Mouse (Mus musculus): Measurements from ENCODE around the gene Gm4894. TPM values are rescaled to one million over a fixed set of nuclear protein-coding genes. Genes with fewer than 3 reads are reported as not detected.

The Gm4894 gene
- polyA plus RNA-seq (2012; rRNA removed) = not detected in 2 replicates

DNA sequence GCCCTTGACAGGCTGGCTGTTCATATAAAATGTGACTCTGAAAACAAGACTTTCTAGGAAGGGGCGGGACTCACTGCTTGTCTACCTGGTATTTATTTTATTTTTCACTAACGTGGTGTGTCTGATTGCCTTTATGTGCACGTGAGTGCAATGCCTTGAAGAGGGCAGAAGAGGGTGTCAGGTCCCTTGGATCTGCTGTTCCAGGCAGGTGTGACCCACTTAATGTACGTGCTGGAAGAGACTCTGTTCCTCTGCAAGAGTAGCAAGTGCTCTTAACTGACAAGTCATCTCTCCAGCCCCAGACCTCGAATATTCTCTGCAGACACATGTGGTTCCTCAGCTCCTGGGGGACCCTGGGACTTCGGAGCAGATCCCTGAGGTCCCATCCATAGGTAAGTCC, at the start of gene Gm4894:
Gene Gm4894 (plus strand): TSS at position 301 of the 400 bp plus-strand sequence.
- Histone ChIP-seq H3K4me1 (ENCODE audit: control insufficient read depth, insufficient read depth, insufficient read length, low read length) (no peaks in the 10 kb centered on the region), H3K27ac (ENCODE audit: insufficient read depth, low read depth, low read length) (no peak within 1 kb of the TSS), H3K27me3 (ENCODE audit: control insufficient read depth, insufficient read depth, low read length) (no peaks in the 10 kb centered on the region), H3K4me3 (ENCODE audit: low read depth, low read length) (no peak within 1 kb of the TSS), H3K36me3 (ENCODE audit: control insufficient read depth, insufficient read depth, low read length) (no peaks in the 10 kb centered on the region)
- TF ChIP-seq CTCF (IDR thresholded peaks at IDR 0.05; ENCODE audit: extremely low read depth, insufficient read length, insufficient replicate concordance, low read depth, low read length) (no peak), POLR2A (IDR thresholded peaks at IDR 0.05; ENCODE audit: low read depth, low read length) (no peak)
- WGBS = 63% methylated on average over 6 of the region's 6 CpGs

DNA sequence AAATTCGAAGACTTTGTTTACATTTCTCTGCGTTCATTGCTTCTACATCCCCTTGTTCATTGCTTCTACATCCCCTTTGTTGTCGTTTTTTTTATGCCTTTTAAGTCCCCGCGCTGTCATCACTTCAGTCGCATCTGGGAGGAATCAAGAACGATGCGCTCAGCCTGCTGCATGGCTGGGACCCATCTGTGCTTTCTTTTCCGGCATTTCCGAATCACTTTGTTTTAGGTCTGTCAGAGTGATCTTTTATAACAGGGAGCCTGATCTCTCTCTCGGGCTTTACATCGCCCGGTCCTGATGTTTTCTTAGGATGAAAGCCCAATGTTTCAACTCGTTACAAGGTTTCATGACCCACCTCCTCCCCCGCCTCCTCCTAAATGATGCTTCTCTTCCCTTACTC, 44.0 kb upstream of the Gm4894 start:
- no peaks in the 10 kb centered on the region for H3K36me3 ChIP-seq (ENCODE audit: control insufficient read depth, insufficient read depth, low read length)
- TF ChIP-seq CTCF (IDR thresholded peaks at IDR 0.05; ENCODE audit: extremely low read depth, insufficient read length, insufficient replicate concordance, low read depth, low read length) = no peak
- TF ChIP-seq POLR2A (IDR thresholded peaks at IDR 0.05; ENCODE audit: low read depth, low read length) = no peak
- 51% methylated on average over 15 of the region's 15 CpGs for whole genome bisulfite sequencing

GRCm38 (mm10) chr9:49211493-49211892, 38.8 kb upstream of the Gm4894 start:
- 51% methylated on average over 1 of the region's 1 CpGs for WGBS
- Histone ChIP-seq H3K36me3 (ENCODE audit: control insufficient read depth, insufficient read depth, low read length) (no peaks in the 10 kb centered on the region), H3K27ac (ENCODE audit: insufficient read depth, low read depth, low read length) (no peak overlapping the region), H3K4me3 (ENCODE audit: low read depth, low read length) (no peak overlapping the region), H3K27me3 (ENCODE audit: control insufficient read depth, insufficient read depth, low read length) (no peaks in the 10 kb centered on the region), H3K4me1 (ENCODE audit: control insufficient read depth, insufficient read depth, insufficient read length, low read length) (no peaks in the 10 kb centered on the region)
- TF ChIP-seq CTCF (IDR thresholded peaks at IDR 0.05; ENCODE audit: extremely low read depth, insufficient read length, insufficient replicate concordance, low read depth, low read length) = no peak
- TF ChIP-seq POLR2A (IDR thresholded peaks at IDR 0.05; ENCODE audit: low read depth, low read length) = no peak

More for the DNA sequence above, 44.0 kb upstream of the Gm4894 start:
- Histone ChIP-seq H3K4me3 (ENCODE audit: low read depth, low read length) (no peak overlapping the region), H3K27ac (ENCODE audit: insufficient read depth, low read depth, low read length) (no peak overlapping the region), H3K4me1 (ENCODE audit: control insufficient read depth, insufficient read depth, insufficient read length, low read length) (no peaks in the 10 kb centered on the region), H3K27me3 (ENCODE audit: control insufficient read depth, insufficient read depth, low read length) (no peaks in the 10 kb centered on the region)

- TF ChIP-seq POLR2A (IDR thresholded peaks at IDR 0.05; ENCODE audit: low read depth, low read length) = no peak
- TF ChIP-seq CTCF (IDR thresholded peaks at IDR 0.05; ENCODE audit: extremely low read depth, insufficient read length, insufficient replicate concordance, low read depth, low read length) = no peak
- H3K36me3 ChIP-seq (ENCODE audit: control insufficient read depth, insufficient read depth, low read length) = no peaks in the 10 kb centered on the region
- H3K27ac ChIP-seq (ENCODE audit: insufficient read depth, low read depth, low read length) = no peak overlapping the region
- 29% methylated on average over 2 of the region's 2 CpGs for WGBS
- no peaks in the 10 kb centered on the region for H3K27me3 ChIP-seq (ENCODE audit: control insufficient read depth, insufficient read depth, low read length)
- no peaks in the 10 kb centered on the region for H3K4me1 ChIP-seq (ENCODE audit: control insufficient read depth, insufficient read depth, insufficient read length, low read length)
- H3K4me3 ChIP-seq (ENCODE audit: low read depth, low read length) = no peak overlapping the region
Observed at GRCm38 (mm10) chr9:49214734-49215133, 35.6 kb upstream of the Gm4894 start.

DNA sequence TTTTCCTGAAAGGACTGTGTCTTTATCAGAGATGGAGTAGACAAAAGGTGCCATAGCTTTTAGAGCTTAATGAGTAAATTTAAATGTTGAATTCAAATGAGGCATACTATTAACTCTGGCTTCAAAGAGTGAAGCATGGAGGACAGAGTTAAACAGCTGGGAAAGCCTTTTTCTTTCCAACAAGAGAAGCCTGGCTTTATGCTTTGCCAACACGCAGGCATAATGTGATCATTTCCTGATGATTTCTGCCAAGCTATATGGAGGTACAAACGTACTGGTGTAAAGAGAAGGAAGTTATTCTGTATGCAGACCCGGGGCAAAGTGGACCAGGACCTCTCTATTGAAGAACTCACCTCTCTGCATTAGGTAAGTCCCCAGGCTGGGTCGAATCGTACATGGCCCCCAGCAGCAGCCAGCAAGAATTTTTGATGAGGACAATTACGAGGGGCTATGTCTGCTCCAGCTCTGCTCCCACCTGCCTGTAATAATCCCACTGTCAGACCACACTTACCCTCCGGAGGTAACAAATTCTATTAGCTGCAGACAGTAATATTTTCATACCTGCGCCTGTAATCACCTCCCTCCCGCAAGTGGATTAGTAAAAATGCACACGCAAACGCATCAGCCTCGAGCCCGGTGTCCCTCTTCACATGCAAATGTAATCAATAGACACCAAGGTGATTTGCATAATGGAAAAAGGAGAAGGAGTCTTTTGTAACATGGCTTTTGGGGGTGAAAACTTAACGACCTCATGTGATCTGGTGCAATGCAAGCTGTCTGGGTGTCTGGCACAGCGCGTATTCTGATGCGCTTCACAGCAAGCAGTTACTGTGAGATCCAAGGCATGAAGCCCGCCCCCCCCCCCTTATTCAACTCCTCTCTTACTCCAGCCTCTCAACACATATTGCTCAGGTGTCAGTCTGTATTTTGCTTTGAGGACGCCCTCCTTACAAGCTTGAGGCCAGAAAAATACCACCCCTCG, 32.4 kb upstream of the Gm4894 start:
- no peaks in the 10 kb centered on the region for H3K36me3 ChIP-seq (ENCODE audit: control insufficient read depth, insufficient read depth, low read length)
- 81% methylated on average over 20 of the region's 20 CpGs for WGBS
- no peak overlapping the region for H3K27ac ChIP-seq (ENCODE audit: insufficient read depth, low read depth, low read length)
- TF ChIP-seq CTCF (IDR thresholded peaks at IDR 0.05; ENCODE audit: extremely low read depth, insufficient read length, insufficient replicate concordance, low read depth, low read length) (no peak), POLR2A (IDR thresholded peaks at IDR 0.05; ENCODE audit: low read depth, low read length) (no peak)
- H3K4me3 ChIP-seq (ENCODE audit: low read depth, low read length) = no peak overlapping the region
- no peaks in the 10 kb centered on the region for H3K27me3 ChIP-seq (ENCODE audit: control insufficient read depth, insufficient read depth, low read length)
- H3K4me1 ChIP-seq (ENCODE audit: control insufficient read depth, insufficient read depth, insufficient read length, low read length) = no peaks in the 10 kb centered on the region

GRCm38 (mm10) chr9:49224488-49224887, 25.8 kb upstream of the Gm4894 start:
- no peaks in the 10 kb centered on the region for H3K27me3 ChIP-seq (ENCODE audit: control insufficient read depth, insufficient read depth, low read length)

GRCm38 (mm10) chr9:49227442-49227841, 22.9 kb upstream of the Gm4894 start:
- no peak overlapping the region for H3K27ac ChIP-seq (ENCODE audit: insufficient read depth, low read depth, low read length)
- no peaks in the 10 kb centered on the region for H3K36me3 ChIP-seq (ENCODE audit: control insufficient read depth, insufficient read depth, low read length)
- H3K4me1 ChIP-seq (ENCODE audit: control insufficient read depth, insufficient read depth, insufficient read length, low read length) = no peaks in the 10 kb centered on the region
- no peak for TF ChIP-seq POLR2A (IDR thresholded peaks at IDR 0.05; ENCODE audit: low read depth, low read length)
- TF ChIP-seq CTCF (IDR thresholded peaks at IDR 0.05; ENCODE audit: extremely low read depth, insufficient read length, insufficient replicate concordance, low read depth, low read length) = no peak
- H3K27me3 ChIP-seq (ENCODE audit: control insufficient read depth, insufficient read depth, low read length) = no peaks in the 10 kb centered on the region
- 73% methylated on average over 9 of the region's 9 CpGs for WGBS
- H3K4me3 ChIP-seq (ENCODE audit: low read depth, low read length) = no peak overlapping the region

More at GRCm38 (mm10) chr9:49224488-49224887, 25.8 kb upstream of the Gm4894 start:
- Histone ChIP-seq H3K4me3 (ENCODE audit: low read depth, low read length) (no peak overlapping the region), H3K36me3 (ENCODE audit: control insufficient read depth, insufficient read depth, low read length) (no peaks in the 10 kb centered on the region), H3K4me1 (ENCODE audit: control insufficient read depth, insufficient read depth, insufficient read length, low read length) (no peaks in the 10 kb centered on the region), H3K27ac (ENCODE audit: insufficient read depth, low read depth, low read length) (no peak overlapping the region)
- whole genome bisulfite sequencing = 55% methylated on average over 10 of the region's 10 CpGs
- TF ChIP-seq POLR2A (IDR thresholded peaks at IDR 0.05; ENCODE audit: low read depth, low read length) = no peak
- no peak for TF ChIP-seq CTCF (IDR thresholded peaks at IDR 0.05; ENCODE audit: extremely low read depth, insufficient read length, insufficient replicate concordance, low read depth, low read length)
